Mouse (Mus musculus): Measurements from ENCODE around the gene Cnrip1. TPM values are rescaled to one million over a fixed set of nuclear protein-coding genes. Genes with fewer than 3 reads are reported as not detected.
"Not testable (repeated sequence)": the region's sequence is repeated elsewhere in the genome, so short reads cannot be mapped to it uniquely, and the experiment has no call there.

The Cnrip1 gene
- 100 to 1,000 TPM; 191 to 194 TPM for total RNA-seq (2021)

DNA sequence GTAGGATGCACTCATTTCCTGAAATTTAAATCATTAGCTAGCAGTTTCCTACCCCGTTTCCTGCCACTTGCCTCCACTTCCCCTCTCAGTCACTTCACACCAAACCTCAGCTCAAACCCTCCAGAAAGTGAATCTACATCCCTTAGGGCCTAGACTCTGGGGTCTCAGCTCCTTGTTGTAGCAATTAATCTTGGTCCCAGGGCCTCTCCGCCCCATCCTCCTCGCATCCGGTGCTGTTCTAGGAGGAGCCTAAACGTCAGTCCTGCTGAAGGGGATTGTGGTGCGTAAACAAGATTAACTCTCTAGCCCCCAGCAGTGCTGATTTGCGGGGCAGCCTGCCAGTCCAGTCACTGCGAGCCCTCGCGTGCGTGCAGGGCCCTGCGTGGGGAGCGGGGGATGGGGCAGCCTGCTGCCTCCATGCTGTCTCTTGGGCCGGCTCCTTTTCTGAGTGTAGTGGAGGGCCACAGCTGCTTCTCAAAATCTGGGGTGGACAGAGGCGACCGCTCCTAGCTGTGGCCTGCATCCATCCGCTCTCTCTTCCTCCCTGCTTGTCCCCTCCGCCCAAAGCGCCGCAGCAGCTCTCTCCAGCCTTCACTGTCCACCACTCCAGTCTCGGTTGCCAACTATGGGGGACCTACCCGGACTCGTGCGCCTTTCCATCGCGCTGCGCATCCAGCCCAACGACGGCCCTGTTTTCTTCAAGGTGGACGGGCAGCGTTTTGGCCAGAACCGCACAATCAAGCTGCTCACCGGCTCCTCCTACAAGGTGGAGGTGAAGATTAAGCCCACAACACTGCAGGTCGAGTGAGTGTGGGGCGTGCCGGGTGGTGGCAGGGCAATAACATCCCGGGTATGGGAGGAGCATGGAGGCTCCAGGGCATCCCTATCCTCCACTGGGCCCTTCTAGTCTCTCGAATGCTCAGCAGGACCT is at the start of gene Cnrip1, which contains the start of gene Plek:
Gene Cnrip1, plus strand, starts transcription at position 42 of the 931 bp plus-strand sequence.
Gene Plek, minus strand, starts transcription at position 837 of the 931 bp plus-strand sequence.
- DNase-seq: peak; percentile 94
- intact Hi-C loops (cut with DNase I): no loop called here

DNA sequence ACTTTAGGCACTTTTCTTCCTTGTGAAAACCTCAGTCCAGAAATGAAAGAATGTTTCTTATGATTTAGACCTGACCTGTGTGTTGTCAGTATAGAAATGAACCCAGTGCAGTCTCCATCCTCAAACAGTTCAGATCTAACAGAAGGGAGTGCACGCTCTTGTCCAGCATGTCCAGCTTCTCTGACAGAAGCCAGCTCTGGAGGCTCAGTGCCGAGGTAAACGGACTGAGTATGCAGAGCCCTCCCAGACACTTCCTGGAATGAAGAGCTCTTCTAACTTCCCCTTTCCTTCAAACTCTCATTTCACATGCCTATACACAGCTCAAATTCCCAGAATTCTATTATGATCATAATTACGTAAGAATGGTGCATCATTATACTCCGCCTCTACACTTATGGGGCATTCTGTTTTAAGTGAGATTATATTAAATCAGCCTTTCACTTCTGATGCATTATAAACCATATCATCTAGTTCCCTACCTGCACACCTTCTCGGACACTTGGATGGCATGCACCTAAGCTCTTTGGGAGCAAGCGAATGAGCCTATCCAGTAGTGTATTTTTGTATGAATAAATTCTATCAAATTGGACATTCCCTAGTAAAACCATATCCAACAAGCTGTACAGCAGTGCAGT is 48.5 kb upstream of the Cnrip1 start:
- no peak for DNase-seq

DNA sequence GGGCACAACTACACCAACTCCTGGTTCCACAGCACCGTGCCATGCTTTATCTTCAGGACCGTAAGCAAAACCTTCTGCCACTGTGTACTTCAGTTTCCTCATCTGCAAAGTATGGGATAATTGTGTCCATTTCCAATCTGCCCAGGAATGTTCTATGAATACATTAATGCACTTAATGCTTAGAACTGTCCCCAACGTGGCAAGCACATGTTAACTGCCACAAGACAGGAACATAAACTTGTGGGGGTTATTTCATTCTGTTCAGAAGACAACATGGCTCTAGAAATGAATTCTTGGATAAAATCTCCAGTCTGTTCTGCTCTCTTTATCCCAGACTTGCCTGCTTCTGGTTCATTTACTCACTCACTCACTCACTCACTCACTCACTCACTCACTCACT is 47.6 kb upstream of the Cnrip1 start:
- intact Hi-C loops (cut with DNase I): no loop called here
- DNase-seq: no peak

More for the DNA sequence above, 48.5 kb upstream of the Cnrip1 start:
- intact Hi-C loops (cut with DNase I): no loop called here

DNA sequence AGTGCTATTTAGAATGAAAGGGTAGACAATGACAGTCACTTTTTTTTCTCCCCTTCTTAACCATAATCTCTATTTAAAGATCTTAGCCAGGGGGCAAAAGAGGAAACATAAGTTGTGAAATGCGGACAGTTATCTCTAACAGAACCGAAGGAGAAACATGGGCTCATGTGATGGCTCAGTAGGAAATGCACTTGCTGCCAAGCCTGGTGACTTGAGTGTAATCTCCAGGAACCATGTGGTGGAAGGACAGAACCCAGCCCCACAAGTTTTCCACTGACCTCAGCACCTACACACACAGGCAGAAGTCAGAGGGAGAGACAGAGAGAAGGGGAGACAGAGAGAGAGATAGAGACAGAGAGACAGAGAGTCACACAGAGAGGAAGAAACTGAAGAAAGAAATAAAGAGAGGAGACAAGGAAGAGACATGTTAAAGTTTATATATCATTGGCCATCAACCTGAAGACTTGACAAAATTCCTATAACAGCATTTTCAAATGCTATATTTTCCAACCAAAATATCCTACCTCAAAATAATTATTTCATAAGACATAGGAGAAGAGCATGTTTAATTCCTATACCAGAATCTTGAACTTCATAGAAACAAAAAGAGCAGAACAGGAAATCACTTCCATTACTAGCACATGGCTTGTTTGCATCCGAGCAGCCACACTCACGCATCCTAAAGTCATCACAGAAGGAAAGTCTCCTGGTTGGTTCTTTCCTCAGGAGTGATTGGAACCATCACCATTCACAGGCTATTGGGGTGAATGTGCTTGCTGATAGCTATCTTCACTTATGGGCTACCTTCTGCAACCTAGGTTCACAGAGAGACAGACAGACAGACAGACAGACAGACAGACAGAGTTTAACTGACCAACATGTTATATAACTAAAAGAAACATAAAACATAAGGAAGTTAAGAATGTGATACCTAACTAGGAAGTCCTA is 46.2 kb upstream of the Cnrip1 start:
- DNase-seq: no peak

DNA sequence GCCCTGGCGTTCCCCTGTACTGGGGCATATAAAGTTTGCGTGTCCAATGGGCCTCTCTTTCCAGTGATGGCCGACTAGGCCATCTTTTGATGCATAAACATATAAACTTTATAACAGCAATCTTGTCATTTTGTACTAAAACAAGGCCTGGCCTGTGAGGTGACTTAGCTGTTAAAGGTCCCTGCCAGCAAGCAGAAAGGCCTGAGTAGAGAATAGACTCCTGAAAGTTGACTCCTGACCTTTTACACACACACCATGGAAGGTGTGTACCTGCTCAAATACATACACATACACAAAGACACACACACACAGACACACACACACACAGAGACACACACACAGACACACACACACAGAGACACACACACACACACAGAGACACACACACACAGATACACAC is 44.9 kb upstream of the Cnrip1 start:
- intact Hi-C loops (cut with DNase I); DNase-seq: not testable (repeated sequence)

More for the DNA sequence above, 46.2 kb upstream of the Cnrip1 start:
- intact Hi-C loops (cut with DNase I): no loop called here

DNA sequence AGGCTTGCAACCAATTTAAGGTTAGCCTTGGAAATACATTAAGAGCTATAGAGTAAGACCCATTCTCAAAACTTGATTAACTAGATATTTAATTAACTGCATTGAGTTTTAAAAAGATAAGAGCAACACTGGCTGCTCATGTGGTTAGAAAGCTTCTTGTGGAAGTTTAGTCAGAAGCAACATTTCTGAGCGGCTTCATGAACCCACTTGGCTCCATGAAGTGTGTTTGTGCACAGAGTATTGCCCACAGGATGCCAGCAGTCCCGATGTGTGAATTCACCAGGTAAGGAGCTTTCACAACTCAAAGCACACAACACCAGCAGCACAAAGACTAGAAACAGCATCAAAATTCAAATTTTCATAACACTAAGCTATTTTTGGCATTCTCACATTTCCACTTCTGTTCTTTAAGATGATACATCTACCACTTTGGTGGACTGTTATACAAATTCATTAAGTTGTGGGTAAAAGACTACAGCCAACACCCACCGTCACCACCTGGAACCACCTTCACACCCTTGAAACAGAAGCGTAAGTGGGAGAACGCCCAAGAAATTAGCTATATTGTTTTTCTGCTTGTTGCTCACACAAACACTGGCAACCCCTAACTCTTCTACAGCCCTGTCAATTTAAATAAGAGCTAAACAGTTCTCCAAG is 43.7 kb upstream of the Cnrip1 start:
- intact Hi-C loops (cut with DNase I): no loop called here
- DNase-seq: no peak

DNA sequence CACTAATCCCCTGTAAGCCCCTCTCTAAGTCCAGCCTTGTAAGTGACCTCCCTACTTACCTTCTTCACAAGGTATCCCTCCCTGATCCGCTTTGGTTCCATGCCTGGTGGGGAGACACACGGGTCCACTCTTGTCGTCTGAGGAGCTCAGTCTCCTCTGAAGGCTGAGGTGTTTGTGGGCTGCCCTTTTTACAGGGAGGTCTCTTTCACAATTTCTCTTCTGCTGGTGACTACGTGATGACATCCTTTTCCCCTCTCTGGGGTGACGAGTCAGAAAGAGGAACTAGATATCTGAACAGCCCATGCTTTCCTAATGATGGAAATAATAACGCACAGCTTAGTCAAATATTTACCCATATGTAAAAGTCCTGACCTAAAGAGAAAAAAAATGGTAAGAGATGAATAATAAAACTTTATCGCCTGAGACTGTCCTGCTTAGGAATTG is 42.9 kb upstream of the Cnrip1 start:
- intact Hi-C loops (cut with DNase I): no loop called here
- DNase-seq: no peak

DNA sequence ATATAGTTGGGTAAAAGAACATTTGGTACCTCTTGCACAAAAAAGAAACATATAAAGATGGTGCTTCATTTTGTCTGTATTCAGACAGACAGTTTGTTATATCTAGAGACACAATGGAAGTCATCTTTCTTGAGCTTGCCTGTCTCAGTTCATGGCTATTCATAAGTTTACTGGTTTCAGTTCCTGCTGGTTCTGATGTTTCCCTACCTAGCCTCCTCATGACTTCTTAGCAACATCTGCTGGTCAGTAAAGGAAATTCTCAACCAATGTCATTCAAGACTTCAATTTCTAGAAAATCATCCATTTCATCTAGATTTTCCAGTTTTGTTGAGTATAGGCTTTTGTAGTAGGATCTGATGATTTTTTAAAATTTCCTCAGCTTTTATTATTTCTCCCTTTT is 38.4 kb upstream of the Cnrip1 start:
- no peak for DNase-seq

DNA sequence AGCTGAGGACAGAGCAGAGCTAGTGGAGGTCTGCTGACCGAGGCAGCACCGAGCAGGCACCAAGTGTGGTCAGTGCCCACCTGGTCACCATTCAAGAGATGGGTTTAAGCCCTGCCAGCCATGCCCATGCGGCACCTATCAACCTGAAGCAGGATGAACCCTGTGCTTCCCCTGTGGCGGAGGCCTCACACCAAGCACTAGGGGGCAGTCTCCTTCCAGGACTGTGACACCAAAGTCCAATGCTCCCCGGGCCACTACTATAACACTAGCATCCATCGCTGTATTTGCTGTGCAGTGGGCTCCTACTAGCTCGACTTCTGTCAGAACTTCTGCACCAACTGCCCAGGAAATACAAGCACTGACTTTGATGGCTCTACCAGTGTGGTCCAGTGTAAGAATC is 32.1 kb upstream of the Cnrip1 start:
- intact Hi-C loops (cut with DNase I): no loop called here

More for the DNA sequence above, 38.4 kb upstream of the Cnrip1 start:
- intact Hi-C loops (cut with DNase I): no loop called here

DNA sequence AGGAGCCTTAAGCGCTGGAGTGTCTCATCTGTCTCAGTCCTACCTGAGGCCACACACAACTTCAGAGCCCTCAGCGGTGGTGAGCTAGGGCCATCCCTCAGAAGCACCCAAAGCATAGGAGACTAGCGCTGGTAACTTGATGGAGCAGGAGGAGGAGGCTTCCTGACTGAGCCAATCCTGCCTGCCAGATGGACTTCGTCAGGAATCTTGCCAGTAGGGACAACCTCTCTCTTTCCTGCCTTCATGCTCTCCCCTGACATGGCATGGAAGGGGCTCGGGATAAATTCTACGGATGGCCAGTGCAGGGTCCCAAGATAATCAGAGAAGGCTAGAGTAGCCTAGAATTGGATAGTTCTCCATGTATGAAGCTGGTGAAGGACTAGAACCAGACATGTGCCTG is 28.2 kb upstream of the Cnrip1 start:
- intact Hi-C loops (cut with DNase I): no loop called here
- DNase-seq: no peak

More for the DNA sequence above, 32.1 kb upstream of the Cnrip1 start:
- DNase-seq: no peak

DNA sequence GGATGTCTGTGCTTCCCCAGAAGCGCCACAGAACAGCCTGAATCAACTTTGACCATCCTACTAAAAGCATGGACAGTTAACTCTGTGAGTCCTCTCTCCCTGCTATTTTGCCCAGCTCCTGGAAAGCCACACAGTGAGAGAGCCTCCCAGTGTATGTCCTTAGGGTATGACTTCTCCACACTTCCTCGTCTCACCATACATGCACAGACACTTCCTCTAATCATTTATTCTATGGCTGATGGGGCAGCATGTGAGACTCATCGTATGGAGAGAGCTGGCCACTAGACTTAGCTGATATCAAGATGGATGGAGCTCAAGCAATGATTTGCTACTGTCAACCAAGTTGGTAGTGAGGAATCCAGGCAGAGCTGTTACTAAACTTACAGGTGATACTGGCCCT is 27.4 kb upstream of the Cnrip1 start:
- no peak for DNase-seq
- intact Hi-C loops (cut with DNase I): no loop called here

DNA sequence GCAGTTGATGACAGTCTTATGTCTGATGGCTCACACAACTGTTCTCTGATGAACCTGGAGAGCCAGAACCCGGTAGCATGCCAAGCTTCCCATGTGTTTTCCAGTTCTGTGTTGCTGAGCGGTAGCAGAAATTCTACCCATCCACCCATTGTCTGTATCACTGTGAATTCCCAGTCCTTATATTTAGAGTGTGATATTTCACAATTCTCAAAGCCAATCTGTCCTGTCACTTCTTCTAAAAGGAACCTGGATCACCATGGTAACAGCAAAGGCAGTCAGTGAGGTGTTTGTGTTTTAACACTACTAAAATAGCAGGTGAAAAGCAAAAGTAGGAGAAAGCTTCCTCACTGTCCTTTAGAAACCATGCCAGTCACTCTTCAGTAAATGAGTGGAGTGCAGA is 5.6 kb upstream of the Cnrip1 start:
- intact Hi-C loops (cut with DNase I): no loop called here
- no peak for DNase-seq

DNA sequence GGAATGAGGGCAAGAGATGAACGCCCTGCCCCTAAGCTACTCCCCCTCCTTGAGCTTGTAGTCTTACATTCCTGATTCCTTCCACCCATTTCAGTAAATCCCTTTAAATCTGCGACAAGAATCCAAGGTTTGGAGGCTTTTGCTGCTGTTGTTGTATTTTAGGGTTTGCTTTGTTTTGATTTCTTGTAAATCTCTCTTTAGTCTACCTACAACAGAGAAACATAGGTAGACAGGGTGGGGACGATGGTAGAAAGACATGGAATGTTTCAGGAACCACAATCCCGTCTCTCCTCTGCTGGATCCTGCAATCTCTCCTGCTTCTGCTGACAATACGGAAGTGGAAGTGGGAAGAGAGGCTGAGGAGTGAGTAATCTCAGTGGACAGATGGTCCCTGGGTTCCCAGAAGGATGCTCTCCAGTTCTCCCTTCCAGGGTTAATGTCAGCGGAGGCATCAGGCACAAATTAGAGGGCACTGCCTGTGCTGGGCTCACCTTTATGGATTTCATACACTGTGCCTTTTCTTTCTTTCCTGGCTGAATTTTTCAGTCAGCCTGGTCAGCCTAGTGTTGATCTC is 1.2 kb downstream of the Cnrip1 start:
- intact Hi-C loops (cut with DNase I): no loop called here
- DNase-seq: peak; percentile 17

DNA sequence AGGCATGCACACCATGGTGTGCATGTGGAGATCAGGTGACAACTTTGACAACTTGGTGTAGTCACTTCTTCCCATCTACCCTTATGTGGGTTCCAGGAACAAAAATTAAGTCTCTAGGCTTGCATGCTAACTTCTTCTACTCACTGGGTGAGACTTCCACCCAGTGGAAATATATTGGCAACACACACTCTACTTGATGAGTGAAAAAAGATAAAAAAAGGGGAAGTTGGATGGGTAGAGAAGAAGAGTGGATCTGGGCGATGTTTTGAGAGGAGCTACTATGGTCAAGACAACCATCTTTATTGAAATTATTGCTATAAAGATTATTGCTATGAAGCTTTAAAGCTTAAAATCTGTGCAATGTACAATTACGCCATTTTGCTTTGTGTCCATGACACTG is 18.0 kb downstream of the Cnrip1 start:
- intact Hi-C loops (cut with DNase I): loop anchor here (5.0 kb wide), 1 partner anchor 102 kb away; no protein-coding TSS in a partner anchor
- not testable (repeated sequence) for DNase-seq

DNA sequence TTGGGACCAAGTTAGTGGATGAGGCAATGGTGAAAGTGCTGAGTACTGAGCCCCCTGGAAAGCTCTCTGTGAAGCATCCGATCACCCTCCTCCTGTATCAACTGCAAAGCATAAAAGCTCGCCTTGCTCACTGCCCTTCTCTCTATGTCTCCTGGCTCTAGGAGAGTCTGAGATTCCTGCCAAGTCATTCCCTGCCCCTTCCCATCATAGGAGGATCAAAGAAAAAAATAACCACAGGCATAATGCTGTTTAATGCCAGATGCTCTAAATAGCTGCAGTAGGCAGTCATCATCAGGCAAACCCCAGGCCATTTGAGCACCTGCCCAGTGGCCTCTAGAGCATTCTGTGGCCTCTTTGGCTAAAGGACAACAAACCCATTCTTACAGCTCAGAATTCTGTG is 24.3 kb downstream of the Cnrip1 start:
- DNase-seq: no peak
- intact Hi-C loops (cut with DNase I): no loop called here

DNA sequence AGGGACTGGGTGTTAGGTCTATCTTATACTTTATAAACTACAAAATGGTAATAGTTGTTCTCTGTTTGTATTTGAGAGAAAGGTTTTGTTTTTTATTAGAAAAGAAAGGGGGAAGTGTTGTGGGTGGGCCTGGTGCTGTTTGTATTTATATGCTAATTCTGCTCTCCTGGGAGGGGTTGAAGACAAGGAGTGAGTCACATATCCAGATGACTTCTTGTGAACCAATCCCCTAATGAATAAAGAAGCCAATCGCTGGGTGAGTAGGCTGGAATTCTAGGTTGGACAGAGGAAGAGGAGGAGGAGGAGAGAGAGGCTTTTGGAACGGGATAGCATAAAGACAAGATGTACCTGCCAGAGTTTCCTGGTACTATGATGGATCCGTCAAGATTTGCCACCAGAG is 30.7 kb downstream of the Cnrip1 start:
- intact Hi-C loops (cut with DNase I): loop anchor here (10.0 kb wide), 1 partner anchor 123 kb away; no protein-coding TSS in a partner anchor

DNA sequence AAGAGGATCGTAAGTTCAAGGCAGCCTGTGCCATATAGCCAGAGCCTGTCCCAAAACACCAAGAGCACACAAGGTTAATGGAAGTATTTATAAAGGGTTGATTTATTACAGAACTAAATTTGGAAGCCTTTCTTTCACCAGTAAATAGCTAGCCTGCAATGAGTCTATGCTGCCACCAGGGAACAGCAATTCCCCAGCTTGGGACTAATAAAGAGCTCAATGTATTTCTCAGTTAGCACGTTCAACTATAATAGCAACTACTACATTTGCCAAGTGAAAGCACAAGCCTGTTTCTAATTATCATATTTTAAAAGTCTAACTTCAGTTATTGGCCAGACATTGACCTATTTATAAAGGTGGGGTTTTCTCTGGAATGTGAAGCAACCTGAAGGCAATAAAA is 31.6 kb downstream of the Cnrip1 start:
- peak; percentile 11 for DNase-seq
- intact Hi-C loops (cut with DNase I): loop anchor here (10.0 kb wide), 1 partner anchor 122 kb away; no protein-coding TSS in a partner anchor

More for the DNA sequence above, 30.7 kb downstream of the Cnrip1 start:
- DNase-seq: no peak

DNA sequence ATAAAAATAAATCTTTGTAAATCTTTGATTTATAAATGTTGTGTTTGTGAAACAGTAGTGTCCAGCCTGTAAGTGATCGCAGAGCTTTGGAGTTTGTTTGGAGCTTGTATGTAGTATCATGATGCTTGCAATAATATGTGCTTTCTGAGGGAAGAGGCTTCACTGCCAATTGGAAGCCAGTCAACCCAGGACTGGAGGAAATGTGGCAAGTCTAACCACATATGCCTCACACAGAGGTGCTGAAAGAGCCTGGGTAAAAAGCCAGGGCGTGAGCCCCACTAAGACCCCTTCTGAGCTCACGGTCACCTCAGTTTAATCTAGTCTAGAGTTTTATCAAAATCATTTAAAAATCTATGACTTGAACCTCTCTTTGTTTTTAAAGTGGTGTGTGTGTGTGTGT is 32.1 kb downstream of the Cnrip1 start:
- intact Hi-C loops (cut with DNase I): loop anchor here (10.0 kb wide), 1 partner anchor 121 kb away; no protein-coding TSS in a partner anchor
- DNase-seq: no peak

DNA sequence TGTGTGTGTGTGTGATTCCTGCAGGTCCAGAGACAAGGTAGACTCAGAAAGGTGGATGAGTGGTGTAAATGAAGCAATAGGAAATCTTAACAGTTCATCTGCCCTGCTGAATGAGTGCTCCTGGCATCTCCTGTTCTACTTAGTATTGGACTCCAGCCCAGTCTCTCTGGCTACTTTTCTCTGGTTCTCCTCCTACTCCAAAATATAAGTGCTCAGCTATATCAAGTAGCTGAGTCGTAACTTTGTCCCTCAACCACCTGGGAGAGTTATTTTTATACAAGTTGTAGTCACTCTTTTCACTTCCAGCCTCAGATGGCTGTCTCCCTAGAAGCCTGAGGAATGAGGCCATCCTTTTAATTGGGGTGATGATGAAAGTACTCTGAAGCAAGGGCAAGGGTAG is 32.5 kb downstream of the Cnrip1 start:
- intact Hi-C loops (cut with DNase I): loop anchor here (10.0 kb wide), 1 partner anchor 121 kb away; no protein-coding TSS in a partner anchor
- DNase-seq: no peak

All from left cerebral cortex, postnatal 4 days (tissue).